Mouse (Mus musculus) small intestine, adult 2 months (tissue): ENCODE results near the gene Rnf5. TPM values are rescaled to one million over a fixed set of nuclear protein-coding genes. Genes with fewer than 3 reads are reported as not detected.

ENCODE experiments used
- H3K27ac ChIP-seq: fragments of 200-500 bp; 2 replicates; pipeline ENCODE4 v1.5.1; 2012; ENCODE audit warnings: low read depth, low read length, control low read depth, inconsistent platforms; ENCODE audit not compliant: insufficient read depth
- H3K27me3 ChIP-seq: fragments of 200-500 bp; 2 replicates; pipeline ENCODE4 v1.6.1; 2012; ENCODE audit warnings: mild to moderate bottlenecking, moderate library complexity, low read length, inconsistent platforms; ENCODE audit not compliant: control insufficient read depth, insufficient read depth
- H3K36me3 ChIP-seq: fragments of 200-500 bp; 2 replicates; pipeline ENCODE4 v1.6.1; 2012; ENCODE audit warnings: mild to moderate bottlenecking, low read length, control low read depth, inconsistent platforms; ENCODE audit not compliant: control insufficient read depth, insufficient read depth
- H3K4me1 ChIP-seq: fragments of 200-500 bp; 2 replicates; pipeline ENCODE4 v1.6.1; 2012; ENCODE audit warnings: low read length, inconsistent platforms, mixed read lengths; ENCODE audit not compliant: control insufficient read depth, insufficient read depth, insufficient read length
- H3K4me3 ChIP-seq: fragments of 200-500 bp; 2 replicates; pipeline ENCODE4 v1.5.1; 2012; ENCODE audit warnings: low read depth, mild to moderate bottlenecking, control low read depth, inconsistent platforms, low read length, moderate library complexity
- CTCF ChIP-seq: fragments of 200-500 bp; IDR thresholded peaks from 2 replicates; pipeline ENCODE4 v1.5.1; 2012; ENCODE audit warnings: low read depth, mild to moderate bottlenecking, control low read depth, inconsistent platforms, low read length, moderate library complexity, mixed read lengths; ENCODE audit not compliant: insufficient replicate concordance, insufficient read length; ENCODE audit errors: extremely low read depth
- POLR2A ChIP-seq: fragments of 200-500 bp; IDR thresholded peaks from 2 replicates; pipeline ENCODE4 v1.6.1; 2012; ENCODE audit warnings: low read depth, mild to moderate bottlenecking, control low read depth, inconsistent platforms, low read length, moderate library complexity
- WGBS: fragments of 180-500 bp; shearing (Covaris S2); methylation state at CpG from one replicate; pipeline ENCODE4 v1.1.7; 2018; 5-methylcytosine and 5-hydroxymethylcytosine counted together
- polyA plus RNA-seq: library from polyadenylated mRNA; depleted of rRNA; stranded (reverse); fragments of >200 nt; gene quantifications from 2 replicates; pipeline ENCODE4 v1.2.3, GENCODE M21; 2012

Gene Rnf5
- polyA plus RNA-seq, 1 experiment, result 147 TPM

DNA sequence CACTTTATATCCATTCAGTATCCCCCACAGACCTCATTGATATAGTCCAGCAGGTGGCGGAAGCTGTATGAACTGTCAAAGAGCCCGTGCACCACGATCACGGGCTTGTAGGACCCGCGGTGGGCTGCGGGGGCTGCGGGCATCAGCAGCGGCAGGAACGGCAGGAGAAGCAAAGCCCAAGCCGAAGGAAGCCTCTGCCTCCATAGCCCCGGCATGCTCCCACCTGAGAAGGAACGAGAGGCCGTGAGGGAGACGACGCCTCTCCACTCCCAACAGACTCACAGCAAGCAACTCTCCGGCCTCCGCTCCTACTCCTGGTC lies 23.2 kb upstream of the Rnf5 start:
- H3K36me3 ChIP-seq, result peaks cover 10% of the 10 kb centered on the region
- TF ChIP-seq POLR2A (no peak), CTCF (peak; percentile 19; the same call in 1 of the 2 replicates)
- WGBS, result 2% methylated on average over 18 of the region's 18 CpGs

DNA sequence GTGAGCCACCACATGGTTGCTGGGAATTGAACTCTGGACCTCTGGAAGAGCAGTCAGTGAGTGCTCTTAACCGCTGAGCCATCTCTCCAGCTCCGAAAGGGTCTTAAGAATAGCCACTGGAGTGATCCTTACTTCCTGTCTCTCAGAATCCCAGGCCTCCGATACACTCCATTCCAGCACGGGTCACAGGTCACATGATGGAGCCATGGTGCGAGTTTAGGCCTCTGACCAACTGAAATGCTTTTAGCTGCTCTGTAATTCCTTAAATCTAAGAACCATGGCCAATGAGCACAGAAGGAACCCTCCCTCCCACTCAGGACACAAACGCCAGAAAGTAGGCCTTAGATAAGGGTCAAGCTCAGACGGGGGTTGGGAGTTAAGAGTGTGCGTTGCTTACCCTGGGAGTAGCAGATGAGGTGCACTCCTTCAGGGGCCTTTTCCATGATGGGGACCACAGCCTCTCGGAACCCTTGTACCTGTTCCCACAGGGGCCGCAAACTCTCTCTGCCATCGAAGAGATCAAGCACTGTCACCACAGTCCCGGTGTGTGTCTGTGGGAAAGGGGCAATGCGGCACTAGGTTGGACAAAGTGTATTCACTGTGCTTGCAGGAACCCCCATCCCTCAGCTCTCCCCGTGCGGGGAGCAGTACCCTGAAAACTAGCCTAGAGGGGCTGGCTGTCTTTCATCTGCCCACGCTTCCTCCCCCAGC lies 22.7 kb upstream of the Rnf5 start:
- Histone ChIP-seq H3K36me3 (peaks cover 12% of the 10 kb centered on the region), H3K27me3 (peaks cover 11% of the 10 kb centered on the region), H3K4me3 (peak overlapping the region; percentile 74), H3K4me1 (peaks cover 6% of the 10 kb centered on the region), H3K27ac (no peak overlapping the region)
- 53% methylated on average over 16 of the region's 16 CpGs for WGBS
- TF ChIP-seq CTCF, result no peak

More for the DNA sequence above, 23.2 kb upstream of the Rnf5 start:
- H3K4me3 ChIP-seq, result peak overlapping the region; percentile 74
- peak overlapping the region; percentile 55 for H3K27ac ChIP-seq
- H3K27me3 ChIP-seq, result peaks cover 14% of the 10 kb centered on the region
- peaks cover 10% of the 10 kb centered on the region for H3K4me1 ChIP-seq

DNA sequence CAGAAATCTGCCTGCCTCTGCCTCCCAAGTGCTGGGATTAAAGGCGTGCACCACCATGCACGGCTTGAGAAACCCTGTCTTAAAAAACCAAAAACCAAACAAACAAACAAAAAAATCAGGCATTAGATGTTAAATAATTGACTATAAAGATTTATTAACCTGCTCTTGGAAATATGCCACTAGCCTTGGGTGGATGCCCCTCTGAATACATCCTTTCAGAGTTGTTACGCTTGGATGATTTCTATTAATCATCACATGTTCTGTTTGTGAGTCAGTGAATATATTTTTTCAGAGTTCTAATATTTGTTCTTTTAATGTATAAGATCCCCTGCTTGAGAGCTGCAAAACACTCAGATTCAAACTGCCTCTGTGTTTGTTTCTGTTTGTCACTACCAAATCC lies 21.5 kb upstream of the Rnf5 start:
- peaks cover 12% of the 10 kb centered on the region for H3K36me3 ChIP-seq
- no peak overlapping the region for H3K27ac ChIP-seq
- no peaks in the 10 kb centered on the region for H3K27me3 ChIP-seq
- no peak overlapping the region for H3K4me3 ChIP-seq
- TF ChIP-seq CTCF (no peak), POLR2A (no peak)
- peaks cover 2% of the 10 kb centered on the region for H3K4me1 ChIP-seq
- 89% methylated on average over 3 of the region's 3 CpGs for WGBS

DNA sequence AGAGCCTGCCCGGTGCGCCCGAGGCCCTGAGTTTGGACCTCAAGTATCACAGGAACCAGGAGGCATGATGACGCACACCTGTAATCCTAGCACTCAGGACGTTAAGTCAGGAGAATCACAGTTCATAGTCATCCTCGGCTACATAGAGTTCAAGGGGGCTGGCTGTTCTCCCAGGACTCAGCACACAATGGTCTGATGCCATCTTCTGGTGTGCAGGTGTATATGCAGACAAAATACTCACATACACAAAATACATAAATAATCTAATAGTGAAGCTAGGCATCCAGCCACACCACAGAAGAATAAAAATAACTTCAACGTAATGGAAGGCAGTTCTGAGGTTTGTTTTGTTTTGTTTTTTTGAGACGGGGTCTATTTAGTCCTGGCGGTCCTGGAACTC lies 19.7 kb upstream of the Rnf5 start:
- no peak overlapping the region for H3K4me3 ChIP-seq
- 83% methylated on average over 9 of the region's 9 CpGs for WGBS

DNA sequence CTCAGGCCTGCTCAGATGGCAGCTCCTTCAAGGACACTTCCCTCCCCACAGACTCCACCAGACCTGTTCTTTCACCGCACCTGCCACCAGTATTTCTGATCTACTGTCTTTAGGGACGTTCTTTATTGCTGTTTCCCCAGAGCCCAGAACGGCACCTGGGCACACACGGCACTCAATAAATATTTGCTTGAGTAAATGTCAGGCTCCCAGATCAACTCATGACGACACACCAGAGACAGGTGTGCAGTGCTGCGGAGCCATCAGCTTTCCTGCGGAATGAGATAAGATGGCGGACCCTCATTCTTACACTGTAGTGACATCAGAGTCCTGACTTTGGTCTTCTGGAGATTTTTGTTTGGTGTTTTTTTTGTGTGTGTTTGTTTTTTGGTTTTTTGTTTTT lies 17.5 kb upstream of the Rnf5 start:
- Histone ChIP-seq H3K27ac (0 out of 2 replicates have a peak overlapping the region, but pooled peaks have one; percentile 43), H3K36me3 (peaks cover 20% of the 10 kb centered on the region)
- TF ChIP-seq CTCF, result no peak
- TF ChIP-seq POLR2A, result no peak

More for the DNA sequence above, 19.7 kb upstream of the Rnf5 start:
- Histone ChIP-seq H3K4me1 (peaks cover 4% of the 10 kb centered on the region), H3K36me3 (peaks cover 12% of the 10 kb centered on the region), H3K27ac (no peak overlapping the region), H3K27me3 (no peaks in the 10 kb centered on the region)
- TF ChIP-seq POLR2A (no peak), CTCF (no peak)

DNA sequence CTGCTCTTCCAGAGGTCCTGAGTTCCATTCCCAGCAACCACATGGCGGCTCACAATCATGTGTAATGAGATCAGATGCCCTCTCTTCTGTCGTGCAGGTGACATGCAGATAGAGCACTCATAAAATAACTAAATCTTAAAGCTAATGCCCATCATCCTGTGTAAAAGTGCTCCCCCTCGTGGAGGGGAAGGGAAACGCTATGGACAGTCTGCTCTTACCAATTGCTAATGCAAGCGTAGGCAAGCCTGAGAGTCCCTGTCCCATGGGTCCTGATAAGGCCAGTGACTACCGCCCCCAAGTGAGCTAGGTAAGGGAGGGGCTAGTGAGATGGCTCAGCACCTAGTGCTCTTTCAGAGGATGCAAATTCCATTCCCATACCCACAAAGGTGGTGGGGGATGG lies 15.5 kb upstream of the Rnf5 start:
- Histone ChIP-seq H3K27ac (no peak overlapping the region), H3K4me1 (peaks cover 2% of the 10 kb centered on the region; the same call in 1 of the 2 replicates), H3K36me3 (peaks cover 21% of the 10 kb centered on the region), H3K27me3 (no peaks in the 10 kb centered on the region), H3K4me3 (no peak overlapping the region)
- TF ChIP-seq POLR2A (no peak), CTCF (peak; percentile 48; the same call in 1 of the 2 replicates)
- 6% methylated on average over 6 of the region's 6 CpGs for WGBS

More for the DNA sequence above, 17.5 kb upstream of the Rnf5 start:
- H3K4me3 ChIP-seq, result no peak overlapping the region
- H3K4me1 ChIP-seq, result peaks cover 2% of the 10 kb centered on the region; the same call in 1 of the 2 replicates
- H3K27me3 ChIP-seq, result no peaks in the 10 kb centered on the region
- 26% methylated on average over 8 of the region's 8 CpGs for WGBS

DNA sequence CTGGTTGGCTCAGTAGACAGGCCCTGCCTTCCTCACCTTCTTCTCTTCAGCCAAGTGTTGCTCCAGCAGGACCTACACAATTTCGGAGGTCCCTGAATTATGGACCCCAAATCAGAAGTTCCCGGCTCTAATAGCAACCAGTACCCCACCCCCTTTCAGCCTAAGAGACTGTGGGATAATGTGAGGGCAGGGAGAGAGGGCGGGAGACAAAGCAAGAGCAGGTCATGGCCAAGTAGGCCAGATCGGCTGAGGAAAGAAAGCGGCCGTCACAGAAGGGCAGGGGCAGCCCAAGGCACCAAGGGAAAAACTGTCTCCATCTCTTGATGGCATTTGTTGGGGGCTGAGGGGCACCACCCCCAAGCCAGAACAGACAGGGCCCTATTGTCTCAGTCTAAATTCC lies 12.4 kb upstream of the Rnf5 start, which contains the start of gene Egfl8:
Gene Egfl8, minus strand, starts transcription at position 101 of the 400 bp plus-strand sequence.
- WGBS, result 83% methylated on average over 6 of the region's 6 CpGs
- Histone ChIP-seq H3K4me1 (peaks cover 2% of the 10 kb centered on the region; the same call in 1 of the 2 replicates), H3K36me3 (peaks cover 34% of the 10 kb centered on the region), H3K27me3 (no peaks in the 10 kb centered on the region), H3K27ac (no peak within 1 kb of the TSS), H3K4me3 (no peak within 1 kb of the TSS)
- TF ChIP-seq POLR2A, result no peak
- TF ChIP-seq CTCF, result no peak

DNA sequence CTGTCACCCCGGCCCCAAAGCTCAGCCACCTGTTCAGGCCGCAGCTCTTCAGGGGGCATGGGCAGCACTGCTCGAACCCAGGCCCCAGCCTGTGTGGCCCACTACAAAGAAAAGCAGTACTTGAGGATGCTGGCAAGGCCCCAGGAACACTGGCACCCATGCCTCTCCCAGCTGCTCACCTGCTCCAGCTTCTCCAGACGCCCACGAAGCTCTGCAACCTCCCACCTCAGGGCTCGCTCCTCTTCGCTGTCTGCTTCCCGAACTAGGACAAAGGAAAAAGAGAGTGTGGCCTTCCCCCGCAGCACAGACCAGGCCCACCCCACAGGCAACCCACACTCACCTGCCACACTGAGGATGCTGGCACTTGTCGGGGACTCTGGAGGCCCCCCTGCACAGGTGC lies 10.3 kb upstream of the Rnf5 start:
- WGBS, result 88% methylated on average over 10 of the region's 10 CpGs
- no peak overlapping the region for H3K4me3 ChIP-seq
- TF ChIP-seq POLR2A, result no peak
- TF ChIP-seq CTCF, result no peak
- H3K27ac ChIP-seq, result no peak overlapping the region
- no peaks in the 10 kb centered on the region for H3K27me3 ChIP-seq
- peaks cover under 1% of the 10 kb centered on the region; the same call in 1 of the 2 replicates for H3K4me1 ChIP-seq
- H3K36me3 ChIP-seq, result peaks cover 38% of the 10 kb centered on the region
